Comparison of ENCODE assay signal across 7 mouse cellular contexts in genomic region chr2:73431959-73432396, GRCm38 (mm10). TPM values are rescaled to one million over a fixed set of nuclear protein-coding genes. Genes with fewer than 3 reads are reported as not detected.
A peak's percentile ranks its signal among the peaks of the same experiment; 100 is the strongest.
DNase-seq lines count a peak whose midpoint lies in the region; ATAC-seq and TF ChIP-seq lines count a peak whose summit lies in the region.

No protein-coding gene starts in this region.

- no peaks in the 10 kb centered on the region for H3K4me1 ChIP-seq in neural tube, embryonic 12.5 days
- H3K4me1 ChIP-seq in forebrain, embryonic 12.5 days: peaks cover 1% of the 10 kb centered on the region; the same call in 1 of the 2 replicates
- peaks cover 3% of the 10 kb centered on the region; the same call in 1 of the 2 replicates for H3K4me1 ChIP-seq in intestine, embryonic 16.5 days (ENCODE audit: control insufficient read depth, insufficient read depth, low read length)
- H3K4me1 ChIP-seq in olfactory bulb, adult 2 months (ENCODE audit: control insufficient read depth, insufficient read depth, low read length): peaks cover 12% of the 10 kb centered on the region

- ATAC-seq in neural tube, embryonic 12.5 days (ENCODE audit: low FRiP score, low read depth): no peak
- ATAC-seq in forebrain, embryonic 12.5 days (ENCODE audit: low FRiP score): no peak
- ATAC-seq in intestine, embryonic 16.5 days: peak; percentile 67

- no peak overlapping the region for H3K4me3 ChIP-seq in neural tube, embryonic 12.5 days
- 0 out of 2 replicates have a peak overlapping the region, but pooled peaks have one; percentile 8 for H3K4me3 ChIP-seq in forebrain, embryonic 12.5 days (replicated peaks)
- H3K4me3 ChIP-seq in intestine, embryonic 16.5 days (ENCODE audit: low read length): no peak overlapping the region
- peak overlapping the region; percentile 25 for H3K4me3 ChIP-seq in olfactory bulb, adult 2 months (ENCODE audit: insufficient read depth, low read depth, low read length)

- TF ChIP-seq POLR2A in olfactory bulb, adult 2 months (IDR thresholded peaks at IDR 0.05; ENCODE audit: insufficient read depth, low read depth, low read length): no peak

- H3K9ac ChIP-seq in neural tube, embryonic 12.5 days: no peak overlapping the region
- peak overlapping the region; percentile 4; the same call in 1 of the 2 replicates for H3K9ac ChIP-seq in forebrain, embryonic 12.5 days
- H3K9ac ChIP-seq in intestine, embryonic 16.5 days (ENCODE audit: low read depth, low read length): no peak overlapping the region

- H3K4me2 ChIP-seq in neural tube, embryonic 12.5 days (replicated peaks): peak overlapping the region; percentile 40
- H3K4me2 ChIP-seq in forebrain, embryonic 12.5 days: peak overlapping the region; percentile 30
- H3K4me2 ChIP-seq in intestine, embryonic 16.5 days (ENCODE audit: low read depth, low read length): peak overlapping the region; percentile 39

- no peak for TF ChIP-seq CTCF in olfactory bulb, adult 2 months (IDR thresholded peaks at IDR 0.05; ENCODE audit: insufficient read depth, low read depth, low read length)

- no peaks in the 10 kb centered on the region for H3K27me3 ChIP-seq in neural tube, embryonic 12.5 days (replicated peaks)
- H3K27me3 ChIP-seq in forebrain, embryonic 12.5 days: no peaks in the 10 kb centered on the region
- H3K27me3 ChIP-seq in intestine, embryonic 16.5 days (replicated peaks; ENCODE audit: control insufficient read depth, insufficient read depth, low read length): no peaks in the 10 kb centered on the region

- WGBS in neural tube, embryonic 12.5 days: 38% methylated on average over 14 of the region's 14 CpGs
- 37% methylated on average over 14 of the region's 14 CpGs for whole genome bisulfite sequencing in forebrain, embryonic 12.5 days
- WGBS in intestine, embryonic 16.5 days: 28% methylated on average over 14 of the region's 14 CpGs
- WGBS in olfactory bulb, adult 2 months: 11% methylated on average over 14 of the region's 14 CpGs

- H3K36me3 ChIP-seq in neural tube, embryonic 12.5 days: peaks cover 2% of the 10 kb centered on the region; the same call in 1 of the 2 replicates
- H3K36me3 ChIP-seq in forebrain, embryonic 12.5 days (replicated peaks): peaks cover 7% of the 10 kb centered on the region; the same call in 1 of the 2 replicates
- peaks cover 16% of the 10 kb centered on the region; the same call in 1 of the 2 replicates for H3K36me3 ChIP-seq in intestine, embryonic 16.5 days (ENCODE audit: control insufficient read depth, insufficient read depth, low read length)

- no peak for DNase-seq in neural tube, embryonic 10.5 days (ENCODE audit: extremely low spot score, low spot score)
- DNase-seq in left cerebral cortex, adult 8-10 months (ENCODE audit: low spot score in 2 of 2): no peak
- no peak for DNase-seq in urinary bladder, adult 18-20 months (ENCODE audit: low spot score in 2 of 2)

- no peak overlapping the region for H3K27ac ChIP-seq in neural tube, embryonic 12.5 days
- peak overlapping the region; percentile 42; the same call in 1 of the 2 replicates for H3K27ac ChIP-seq in forebrain, embryonic 12.5 days
- peak overlapping the region; percentile 58 for H3K27ac ChIP-seq in intestine, embryonic 16.5 days (ENCODE audit: low read length)
- peak overlapping the region; percentile 15; the same call in 1 of the 2 replicates for H3K27ac ChIP-seq in olfactory bulb, adult 2 months (ENCODE audit: insufficient read depth, low read depth, low read length)

- no peaks in the 10 kb centered on the region for H3K9me3 ChIP-seq in neural tube, embryonic 12.5 days
- H3K9me3 ChIP-seq in forebrain, embryonic 12.5 days: no peaks in the 10 kb centered on the region
- H3K9me3 ChIP-seq in intestine, embryonic 16.5 days (ENCODE audit: control insufficient read depth, low read length): no peaks in the 10 kb centered on the region

RNA-seq across cellular contexts. Expression of gene Gpr155, which starts 45.6 kb away (rescaled TPM):
- 9.0 and 10.0 TPM in 2 replicates for polyA plus RNA-seq in neural tube, embryonic 12.5 days (2016; fragmentation: Nextera tagmentation; extraction: Ambion mirVana)
- 7.3 and 8.0 TPM in 2 replicates for polyA plus RNA-seq in forebrain, embryonic 12.5 days (2016; fragmentation: Nextera tagmentation; extraction: Ambion mirVana)
- 15.1 and 17.5 TPM in 2 replicates for polyA plus RNA-seq in intestine, embryonic 16.5 days (2015; fragmentation: Nextera tagmentation; extraction: Ambion mirVana)
- polyA plus RNA-seq in olfactory bulb, adult 2 months (2012; ENCODE audit: insufficient read depth, insufficient read length, low replicate concordance, missing spikeins): not detected in 2 replicates
- total RNA-seq in left cerebral cortex, adult 8-10 months (2022): 10 to 100 TPM; 43.1 to 50.3 (median 45.5) TPM

Comparison
In these comparisons a context has a peak if more than half of its experiments do, and no peak if none do; other contexts are left out.
1. H3K4me3 ChIP-seq: peak in forebrain, embryonic 12.5 days (single experiment) and olfactory bulb, adult 2 months (single experiment); none in neural tube, embryonic 12.5 days (single experiment) and intestine, embryonic 16.5 days (single experiment).
2. Peak in every context shown above with its lines, with median percentiles within 50 percentile points of each other: H3K4me2 ChIP-seq.